Mouse (Mus musculus): ENCODE measurements around the gene Slc22a7. TPM values are rescaled to one million over a fixed set of nuclear protein-coding genes. Genes with fewer than 3 reads are reported as not detected.

Slc22a7 gene
- not detected for total RNA-seq (2021)

DNA sequence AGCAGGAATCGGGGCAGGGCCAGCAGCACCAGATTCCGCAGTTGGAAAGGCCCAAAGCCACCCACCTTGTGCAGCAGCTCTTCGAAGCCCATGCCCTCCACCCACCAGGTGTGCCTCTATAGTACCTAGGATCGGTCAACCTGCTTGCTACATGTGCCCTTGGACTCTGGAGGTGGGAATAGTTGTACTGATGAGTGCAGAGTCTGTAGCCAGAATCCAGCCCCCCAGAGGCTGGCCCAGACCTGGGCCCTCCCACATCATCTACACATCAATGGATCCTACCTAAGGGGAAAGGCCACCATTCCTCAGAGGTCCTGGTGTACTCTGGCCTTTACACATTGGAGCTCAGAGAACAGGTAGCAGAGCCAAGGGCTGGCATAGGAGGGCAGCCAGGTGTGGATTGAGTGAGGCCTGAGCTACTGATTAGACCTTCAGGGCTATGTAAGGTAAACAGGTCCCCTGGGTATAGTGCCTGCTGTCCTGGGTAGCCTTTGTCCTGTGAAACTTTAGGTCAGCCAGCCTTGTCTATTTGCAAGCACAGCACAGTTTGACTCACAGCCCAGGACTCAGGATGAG lies at the start of gene Slc22a7:
TSS of gene Slc22a7 (minus strand) at position 160 of the 576 bp plus-strand sequence.
- no peak for DNase-seq (ENCODE audit: low spot score)
- intact Hi-C loops (cut with DNase I) = no loop called here

DNA sequence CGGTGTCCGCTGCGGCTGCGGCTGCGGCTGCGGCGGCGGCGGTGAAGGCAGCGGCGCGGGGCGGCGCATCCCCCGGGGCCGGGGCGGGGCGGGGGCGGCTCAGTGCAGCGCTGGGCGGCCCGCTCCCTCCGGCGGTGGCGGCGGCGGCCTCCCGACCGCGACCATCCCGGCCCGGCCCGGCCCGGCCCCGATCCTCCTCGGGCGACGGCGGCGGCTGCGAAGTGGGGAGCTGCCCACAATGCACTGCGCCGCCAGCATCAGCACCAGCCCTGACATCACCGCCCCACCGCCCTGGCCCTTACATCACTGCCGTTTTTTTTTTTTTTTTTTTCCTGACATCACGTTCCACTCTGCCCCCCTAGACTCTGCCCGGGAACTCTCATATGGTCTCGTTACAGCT lies 49.2 kb upstream of the Slc22a7 start, which contains the start of gene Ttbk1:
TSS of gene Ttbk1 (minus strand) at position 245 of the 400 bp plus-strand sequence.
- intact Hi-C loops (cut with DNase I) = no loop called here
- DNase-seq (ENCODE audit: low spot score) = no peak

DNA sequence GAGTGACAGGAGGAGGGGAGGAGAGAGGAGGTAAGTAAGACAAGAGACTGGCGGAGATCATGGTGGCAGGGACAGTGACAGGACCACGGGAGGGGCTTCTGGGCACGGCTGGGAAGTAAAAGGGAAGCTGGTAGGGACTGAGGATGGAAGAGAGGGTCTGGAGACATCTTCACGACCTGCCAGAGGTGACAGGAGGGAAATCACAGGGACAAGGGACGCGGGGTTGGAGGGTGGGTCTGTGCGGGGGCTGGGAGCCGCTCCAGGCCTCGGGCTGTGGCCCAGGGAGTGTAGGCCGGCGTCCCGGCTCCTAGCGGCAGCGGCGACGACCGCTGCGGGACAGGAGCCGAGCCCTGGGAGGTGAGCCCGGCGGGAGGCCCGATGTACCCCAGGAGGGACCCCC lies 48.7 kb upstream of the Slc22a7 start:
- DNase-seq (ENCODE audit: low spot score) = no peak
- intact Hi-C loops (cut with DNase I) = no loop called here

DNA sequence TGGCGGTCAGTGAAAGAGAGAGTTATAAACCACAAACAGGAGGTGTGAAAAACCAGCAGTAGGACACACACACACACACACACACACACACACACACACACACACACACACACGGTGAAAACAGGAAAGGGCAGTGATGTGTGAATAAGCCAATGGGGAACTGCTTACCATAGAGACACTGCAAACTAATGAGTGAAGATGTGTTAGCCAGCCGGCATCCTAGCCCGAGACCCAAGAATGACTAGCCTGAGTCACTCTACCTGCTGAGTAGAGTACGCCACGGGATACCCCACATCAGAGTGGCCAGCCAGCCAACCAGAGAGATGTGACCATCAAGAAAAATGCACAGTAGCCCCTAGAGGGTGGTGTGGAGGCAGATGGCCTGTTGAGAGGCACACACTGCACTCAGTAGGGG lies 46.2 kb upstream of the Slc22a7 start:
- DNase-seq (ENCODE audit: low spot score) = no peak
- intact Hi-C loops (cut with DNase I) = no loop called here

DNA sequence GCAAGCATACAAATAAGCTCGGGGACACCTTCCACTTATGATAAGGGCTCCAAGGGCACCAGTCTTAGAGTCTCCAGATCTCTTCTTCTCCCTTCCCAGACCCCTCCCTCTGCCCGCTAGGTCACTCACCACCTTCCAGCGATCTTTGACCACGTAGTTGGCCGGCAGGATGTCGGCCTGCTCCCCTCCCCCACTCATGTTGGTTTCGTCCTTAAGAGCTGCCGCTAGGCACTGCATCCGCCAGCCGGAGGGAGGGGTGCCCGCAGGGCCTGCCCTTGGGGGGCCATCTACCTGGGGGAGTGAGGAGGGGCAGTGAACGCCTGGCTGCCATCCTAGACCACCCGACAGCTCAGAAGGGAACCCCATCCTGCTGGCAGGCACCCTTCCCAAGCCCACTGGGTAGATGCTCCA lies 45.8 kb upstream of the Slc22a7 start:
- DNase-seq (ENCODE audit: low spot score) = no peak
- intact Hi-C loops (cut with DNase I) = no loop called here

DNA sequence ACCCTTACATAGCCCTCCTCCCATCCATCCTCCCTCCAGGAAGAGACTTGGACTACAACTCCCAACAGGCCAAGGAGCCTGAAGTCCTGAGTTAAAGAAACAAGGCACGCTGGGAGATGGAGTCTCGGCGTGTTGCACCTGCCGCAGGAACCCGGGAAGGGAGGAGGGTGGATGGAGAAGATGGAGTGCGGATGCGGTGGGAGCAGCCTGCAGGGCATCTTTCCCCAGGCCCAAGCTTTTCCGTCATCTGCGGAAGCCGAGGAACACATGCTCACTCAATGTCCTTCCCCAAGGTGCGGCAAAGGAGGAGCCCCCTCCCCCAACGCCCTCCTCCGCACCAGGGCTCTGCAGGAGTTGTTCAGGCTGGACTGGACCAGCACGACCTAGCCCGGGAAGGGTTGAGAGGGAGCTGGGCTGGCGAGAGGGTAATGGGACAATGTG lies 45.3 kb upstream of the Slc22a7 start:
- no peak for DNase-seq (ENCODE audit: low spot score)
- intact Hi-C loops (cut with DNase I) = no loop called here

DNA sequence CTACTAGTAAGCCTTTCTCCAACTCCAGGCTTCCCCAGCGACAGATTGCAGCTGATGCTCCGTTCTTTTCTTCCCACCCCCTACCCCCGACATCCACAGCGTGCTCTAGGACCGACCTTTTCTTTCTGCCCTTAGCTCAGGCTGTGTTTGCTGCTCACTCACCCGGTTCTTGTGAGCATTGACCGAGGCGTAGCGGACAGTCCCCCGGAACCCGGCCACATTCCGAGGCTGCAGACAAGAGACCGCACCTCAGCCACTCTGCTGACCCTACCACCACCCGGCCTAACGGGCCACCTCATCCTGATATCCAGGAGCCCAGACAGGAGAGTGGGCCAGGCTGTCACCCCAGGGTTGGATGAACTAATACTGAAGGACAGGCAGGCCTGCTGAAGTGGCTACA lies 39.0 kb upstream of the Slc22a7 start:
- DNase-seq (ENCODE audit: low spot score) = no peak
- intact Hi-C loops (cut with DNase I) = no loop called here

DNA sequence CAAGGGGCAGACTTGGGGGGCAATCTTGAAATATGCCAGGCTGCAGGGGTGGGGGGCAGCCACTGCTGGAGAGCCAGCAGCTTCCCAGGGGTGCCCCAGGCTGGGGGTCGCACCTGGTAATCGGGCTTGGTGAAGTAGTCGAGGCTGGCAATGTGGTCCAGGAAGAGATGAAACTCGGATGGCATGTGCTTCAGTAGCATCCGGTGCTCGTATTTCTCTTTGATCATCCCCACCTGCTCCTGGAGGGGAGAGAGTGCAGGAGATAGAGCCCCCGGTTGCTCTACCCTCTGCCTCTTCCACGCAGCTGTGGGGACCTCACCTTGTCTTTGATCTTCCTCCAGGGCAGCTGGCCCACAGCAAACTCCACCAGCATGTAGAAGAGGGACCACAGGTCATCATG lies 38.3 kb upstream of the Slc22a7 start:
- intact Hi-C loops (cut with DNase I) = no loop called here
- no peak for DNase-seq (ENCODE audit: low spot score)

DNA sequence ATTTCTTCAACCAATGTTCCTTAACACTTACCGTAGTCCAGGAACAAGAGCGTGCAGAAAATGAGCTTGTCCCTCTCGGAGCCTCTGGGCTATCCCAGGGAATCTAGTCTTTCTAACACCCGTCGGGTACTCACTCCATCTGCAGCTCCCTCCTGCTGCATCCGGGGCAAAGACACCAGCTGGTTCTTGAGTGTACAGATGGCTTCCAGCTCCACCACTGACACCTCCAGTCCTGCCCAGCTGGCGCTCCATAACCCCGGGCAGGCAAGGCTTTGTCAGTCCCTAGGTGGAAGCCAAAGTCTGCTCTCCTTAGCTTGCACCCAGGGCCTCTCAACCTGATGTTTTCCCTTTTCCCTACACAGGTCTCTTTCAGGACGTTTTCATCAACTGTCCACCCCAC lies 29.6 kb upstream of the Slc22a7 start:
- no peak for DNase-seq (ENCODE audit: low spot score)
- intact Hi-C loops (cut with DNase I) = no loop called here

DNA sequence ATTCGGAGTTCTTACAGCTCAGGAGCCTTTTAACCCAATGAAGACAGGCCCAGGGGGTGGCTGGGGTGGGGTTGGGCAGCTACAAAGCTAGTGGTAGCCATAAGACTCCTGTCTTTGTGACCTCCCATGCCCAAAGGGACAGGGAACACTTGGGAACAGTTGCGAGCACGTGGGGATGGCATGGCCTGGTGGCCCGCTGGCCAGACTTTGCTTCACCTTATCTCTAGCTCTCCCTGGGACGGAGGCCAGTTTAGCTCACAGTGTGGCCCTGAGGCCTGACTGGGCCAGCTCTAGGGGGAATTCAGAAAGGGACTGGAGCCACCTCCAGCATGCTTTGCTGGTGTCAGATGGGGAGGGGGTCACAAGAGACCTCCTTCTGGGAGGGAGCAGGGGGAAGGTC lies 24.0 kb upstream of the Slc22a7 start:
- intact Hi-C loops (cut with DNase I) = no loop called here
- DNase-seq (ENCODE audit: low spot score) = peak; percentile 12

DNA sequence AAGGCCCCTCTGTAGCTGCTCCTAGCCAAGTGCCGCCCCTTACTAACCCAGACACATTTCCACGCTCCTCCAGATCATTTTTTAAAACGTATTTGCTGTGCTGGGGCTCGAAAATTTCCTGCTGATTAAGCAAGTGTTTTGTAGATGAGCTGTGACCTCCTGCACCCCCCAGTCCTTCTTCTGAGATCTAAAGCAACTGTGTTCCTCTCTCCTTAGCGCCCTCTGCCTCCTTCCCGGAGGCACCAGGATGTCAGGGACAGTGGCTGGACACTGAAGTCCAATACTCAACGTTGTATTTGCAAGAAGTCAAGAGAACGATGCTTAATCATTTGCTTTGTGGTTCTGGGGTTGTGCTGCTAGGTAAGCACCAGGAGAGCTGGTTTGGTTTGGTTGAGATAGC lies 23.1 kb upstream of the Slc22a7 start:
- intact Hi-C loops (cut with DNase I) = no loop called here
- no peak for DNase-seq (ENCODE audit: low spot score)

DNA sequence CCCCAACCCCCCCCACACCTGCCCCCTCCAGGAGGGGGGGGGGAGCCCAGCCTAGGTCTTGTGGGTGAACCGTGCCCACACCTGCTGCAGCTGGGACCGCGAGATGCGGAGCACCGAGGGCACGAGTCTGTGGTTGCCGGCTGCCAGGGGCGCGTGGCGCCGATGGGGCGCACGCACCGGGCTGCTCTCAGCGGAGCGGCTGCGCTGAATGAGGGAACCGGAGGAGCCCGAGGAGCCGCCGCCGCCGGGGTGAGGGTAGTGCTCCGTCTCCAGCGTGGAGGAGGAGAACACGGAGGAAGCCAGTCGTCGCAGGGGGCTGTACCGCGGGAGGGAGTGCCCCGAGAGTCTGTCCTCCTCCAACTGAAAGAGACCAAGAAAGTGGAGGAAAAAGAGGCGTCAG lies 22.4 kb upstream of the Slc22a7 start:
- intact Hi-C loops (cut with DNase I) = no loop called here
- DNase-seq (ENCODE audit: low spot score) = no peak

DNA sequence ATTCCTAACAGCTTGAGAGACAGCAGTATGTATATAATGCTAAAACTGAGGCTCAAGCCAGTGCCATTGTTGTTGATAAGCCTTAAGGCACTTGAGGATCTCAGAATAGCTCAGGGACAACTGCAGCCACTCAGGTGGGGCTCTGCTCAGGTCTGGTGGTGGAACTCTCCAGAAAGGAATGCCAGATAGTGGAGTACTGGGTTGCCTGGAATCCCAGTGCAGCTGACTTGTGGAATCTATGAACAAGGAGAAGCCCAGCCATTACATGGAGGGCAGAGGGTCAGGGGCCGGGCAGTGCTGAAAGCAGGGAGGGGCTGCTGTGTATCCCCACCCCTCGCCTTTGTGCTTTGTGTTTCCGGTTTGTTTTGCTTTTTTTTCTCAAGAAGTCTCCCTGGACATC lies 20.2 kb upstream of the Slc22a7 start:
- intact Hi-C loops (cut with DNase I) = no loop called here
- no peak for DNase-seq (ENCODE audit: low spot score)

DNA sequence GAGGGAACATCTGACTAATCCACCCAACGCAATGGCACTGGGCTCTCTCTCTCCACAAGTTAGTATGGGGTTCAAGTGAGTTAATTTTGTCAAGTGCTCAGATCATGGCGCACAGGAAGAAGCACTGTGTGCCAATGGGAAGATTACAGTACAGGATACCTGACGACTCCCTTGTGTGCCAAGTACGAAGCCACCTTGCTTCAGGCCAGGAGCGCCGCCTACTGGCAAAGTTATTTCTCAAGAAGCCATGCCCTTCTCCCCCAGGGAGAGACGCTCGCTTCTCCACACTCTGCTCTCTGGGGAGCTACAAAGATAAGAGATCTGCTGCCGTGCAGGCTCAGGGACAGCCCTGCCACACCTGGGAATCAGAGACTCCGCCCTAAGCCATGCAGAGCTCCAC lies 19.5 kb upstream of the Slc22a7 start:
- intact Hi-C loops (cut with DNase I) = no loop called here
- DNase-seq (ENCODE audit: low spot score) = no peak

DNA sequence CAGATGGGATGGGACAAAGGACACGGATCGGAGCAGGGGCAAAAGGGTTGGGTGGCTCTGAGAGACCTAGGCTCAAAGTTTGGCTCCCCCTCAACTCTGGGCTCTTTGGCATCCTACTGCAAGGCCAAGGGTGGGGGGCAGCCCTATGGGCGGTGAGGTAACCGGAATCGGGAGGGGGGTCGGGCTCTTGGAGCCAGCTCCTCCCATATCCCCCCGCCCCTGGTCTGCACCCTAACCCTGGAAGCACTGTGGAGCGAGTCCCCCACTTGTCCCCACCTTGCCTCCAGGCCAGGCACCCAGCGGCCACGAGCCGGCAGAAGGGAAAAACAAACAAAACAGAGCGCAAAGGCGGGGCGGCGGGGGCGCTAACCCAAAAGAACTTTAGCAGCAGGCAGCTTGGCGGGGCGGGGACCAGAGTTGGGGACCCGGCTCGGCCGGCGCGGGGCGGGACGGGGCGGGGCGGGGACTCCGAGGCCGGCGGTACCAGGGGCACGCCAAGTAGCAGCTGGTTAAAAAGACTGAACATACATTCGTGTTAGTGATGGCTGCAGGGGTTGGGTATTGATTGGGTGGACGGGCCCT lies 16.9 kb upstream of the Slc22a7 start:
- intact Hi-C loops (cut with DNase I) = no loop called here
- DNase-seq (ENCODE audit: low spot score) = no peak

DNA sequence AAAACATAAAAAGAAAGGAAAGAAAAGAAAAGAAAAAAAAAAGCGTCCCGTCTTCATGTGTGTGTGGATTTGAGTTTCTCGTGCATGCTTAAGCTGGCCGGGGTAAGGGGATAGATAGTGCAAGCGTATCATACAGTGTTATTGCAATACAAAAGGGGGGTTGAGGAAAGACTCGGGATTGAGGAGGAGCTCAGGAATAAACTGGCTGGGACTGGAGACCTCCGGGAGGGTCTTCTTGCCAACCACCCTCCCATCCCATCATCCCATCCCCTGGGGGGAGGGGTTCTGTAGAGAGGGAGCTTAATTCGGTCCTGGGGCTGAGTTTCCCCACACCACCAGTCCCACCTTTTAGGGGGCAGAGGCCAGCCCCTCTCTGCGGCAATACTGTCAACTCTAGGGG lies 16.3 kb upstream of the Slc22a7 start:
- DNase-seq (ENCODE audit: low spot score) = no peak
- intact Hi-C loops (cut with DNase I) = no loop called here

DNA sequence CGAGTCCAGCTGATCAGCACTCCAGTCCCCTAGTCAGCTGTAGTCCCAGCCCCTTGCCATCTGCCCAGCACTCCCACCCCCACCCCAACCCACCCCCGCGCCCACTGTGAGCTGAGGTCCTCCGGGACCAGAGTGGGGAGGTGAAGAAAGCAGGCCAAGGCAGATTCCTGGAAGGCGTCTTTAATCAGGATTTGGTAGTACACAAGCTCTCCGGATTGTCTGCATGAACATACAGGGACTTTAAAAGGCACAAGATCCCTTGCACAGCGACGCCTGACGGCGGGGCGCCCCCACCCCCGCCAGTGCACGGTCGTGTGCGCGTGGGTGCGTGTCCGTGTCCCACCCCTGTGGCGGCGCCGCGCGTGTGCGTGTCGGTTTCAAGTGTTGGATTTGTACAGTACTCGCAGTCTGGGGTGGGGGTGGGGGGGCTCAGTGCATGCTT lies 15.7 kb upstream of the Slc22a7 start:
- DNase-seq (ENCODE audit: low spot score) = no peak

DNA sequence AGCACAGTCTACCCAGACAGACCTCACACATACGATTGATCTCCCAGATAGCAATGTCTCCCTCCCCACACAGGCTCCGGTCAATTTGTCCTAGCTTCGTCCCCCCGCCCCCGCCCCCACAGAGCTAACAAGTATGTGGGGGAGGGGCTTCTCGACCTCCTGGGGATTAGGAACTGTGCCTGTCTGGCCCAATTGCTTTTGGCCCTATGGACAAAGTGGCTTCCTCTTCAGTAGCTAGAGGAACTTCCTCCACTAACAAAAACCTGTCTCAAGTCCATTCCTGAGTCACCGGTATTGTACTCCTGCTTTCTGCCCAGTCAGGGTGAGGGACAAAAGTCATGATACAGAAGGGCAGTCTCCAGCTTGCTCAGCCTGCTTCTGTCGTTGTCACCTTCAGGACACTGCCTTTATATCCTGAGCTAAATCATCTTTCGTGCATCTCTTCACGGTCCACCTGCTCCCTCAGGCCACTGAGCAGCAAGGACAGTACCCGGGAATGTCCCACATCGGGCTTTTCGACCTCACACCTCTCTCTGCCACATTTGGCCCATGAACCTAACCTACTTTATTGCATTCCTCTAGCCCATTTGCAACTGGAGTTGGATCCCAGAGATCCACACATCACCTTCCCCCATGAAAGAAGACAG lies 15.2 kb upstream of the Slc22a7 start:
- intact Hi-C loops (cut with DNase I) = no loop called here
- no peak for DNase-seq (ENCODE audit: low spot score)

More for the DNA sequence above, 15.7 kb upstream of the Slc22a7 start:
- intact Hi-C loops (cut with DNase I) = no loop called here

DNA sequence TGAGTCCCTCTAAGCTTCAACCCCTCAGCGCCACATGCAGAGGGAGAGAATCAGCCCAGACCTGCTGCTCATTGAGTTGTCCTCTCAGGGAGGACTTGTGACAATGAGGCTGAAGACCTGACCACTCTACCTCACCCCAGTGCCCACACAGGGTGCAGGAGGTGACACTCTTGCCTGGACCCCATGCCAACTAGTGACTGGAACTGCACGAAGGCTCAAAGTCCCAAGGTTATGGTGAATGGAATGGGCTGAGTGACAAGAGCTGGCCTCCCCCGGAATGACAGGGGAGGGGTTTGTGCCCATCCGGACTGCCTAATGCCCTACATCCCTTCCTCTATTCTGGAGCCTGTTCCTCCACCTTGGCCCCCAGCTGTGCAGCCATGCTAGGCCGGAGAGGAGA lies 14.4 kb upstream of the Slc22a7 start:
- DNase-seq (ENCODE audit: low spot score) = no peak
- intact Hi-C loops (cut with DNase I) = no loop called here

DNA sequence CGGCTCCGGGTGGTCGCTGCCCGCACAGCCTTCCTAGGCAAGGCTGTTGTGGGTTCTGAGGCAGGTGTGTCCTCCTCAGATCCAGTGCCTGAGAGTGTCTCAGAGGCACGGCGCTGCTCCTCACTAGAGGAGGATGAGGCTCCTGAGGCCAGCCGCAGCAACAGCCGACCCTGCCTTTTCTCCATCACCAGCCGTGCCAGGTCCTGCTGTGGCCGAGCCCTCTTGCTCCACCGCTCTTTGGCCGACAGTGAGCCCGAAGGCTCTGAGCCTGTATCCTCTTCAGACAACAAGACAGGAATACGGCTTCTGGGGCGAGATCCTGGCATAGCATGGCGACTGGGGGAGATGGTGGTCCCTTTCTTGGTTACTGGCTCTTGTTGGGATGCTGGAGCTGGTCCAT lies 8.0 kb upstream of the Slc22a7 start:
- DNase-seq (ENCODE audit: low spot score) = no peak
- intact Hi-C loops (cut with DNase I) = no loop called here

DNA sequence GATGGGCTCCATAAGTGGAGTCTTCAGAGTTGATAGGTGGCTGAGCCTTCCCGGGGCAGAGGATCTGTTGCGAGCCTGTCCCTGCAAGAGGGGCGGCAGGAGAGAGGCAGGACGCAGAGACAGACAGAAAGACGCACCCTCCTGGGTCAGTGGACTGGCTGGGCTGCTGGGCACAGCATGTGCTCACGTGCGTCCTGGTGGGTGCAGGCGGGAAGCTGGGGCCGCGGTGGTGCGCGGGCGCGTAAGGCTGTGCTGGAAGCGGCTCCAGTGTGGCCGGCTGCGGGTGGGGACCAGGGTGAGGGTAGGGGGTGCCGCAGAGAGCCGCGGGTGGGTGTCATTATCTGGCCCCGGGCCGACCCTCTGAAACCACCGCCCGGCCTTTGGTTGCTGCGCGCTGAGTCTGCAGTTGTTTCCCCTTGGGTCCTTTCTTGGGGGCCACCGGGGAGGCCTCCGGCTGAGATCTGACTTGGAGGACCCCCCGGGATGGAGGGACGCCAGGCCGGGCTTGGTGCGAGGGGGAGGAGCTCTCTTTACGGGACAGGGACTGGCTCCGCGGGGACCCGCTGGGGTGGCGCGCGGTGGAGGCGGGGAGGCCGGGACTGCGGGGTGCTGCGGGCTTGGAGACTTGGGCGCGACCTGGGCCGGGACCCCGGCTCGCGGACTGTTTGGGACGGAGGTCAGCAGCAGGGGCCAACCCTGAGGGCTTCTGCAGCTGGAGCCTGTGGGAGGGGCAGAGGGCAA lies 6.8 kb upstream of the Slc22a7 start:
- DNase-seq (ENCODE audit: low spot score) = no peak
- intact Hi-C loops (cut with DNase I) = no loop called here
